Mouse (Mus musculus): ENCODE data around the gene Il1b. TPM values are rescaled to one million over a fixed set of nuclear protein-coding genes. Genes with fewer than 3 reads are reported as not detected.

The Il1b gene
- polyA plus RNA-seq, 1 experiment from 2014 or later = 0.36 TPM

DNA sequence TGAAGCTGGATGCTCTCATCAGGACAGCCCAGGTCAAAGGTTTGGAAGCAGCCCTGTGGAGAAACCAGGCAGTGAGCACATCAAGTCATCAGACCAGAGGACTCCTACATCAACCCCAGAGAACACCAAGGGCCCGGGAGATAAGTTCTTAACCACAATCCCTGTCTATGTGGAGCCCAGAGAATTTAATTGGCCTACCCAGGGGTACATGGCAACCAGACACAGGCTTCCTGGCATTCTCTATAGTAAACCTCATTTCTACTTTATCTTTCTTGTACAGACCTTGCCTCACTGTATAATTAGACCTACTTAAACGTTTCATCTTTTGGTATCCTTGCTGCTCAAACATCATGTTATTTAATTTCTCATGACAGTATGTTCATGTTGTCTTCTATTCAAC lies 2.8 kb downstream of the Il1b start:
- Histone ChIP-seq H3K9ac (no peak overlapping the region), H3K4me1 (no peaks in the 10 kb centered on the region), H3K36me3 (no peaks in the 10 kb centered on the region), H3K4me2 (replicated peaks) (no peak overlapping the region), H3K9me3 (replicated peaks) (no peaks in the 10 kb centered on the region), H3K27me3 (no peaks in the 10 kb centered on the region), H3K4me3 (replicated peaks) (no peak overlapping the region), H3K27ac (replicated peaks) (no peak overlapping the region)
- WGBS = 70% methylated on average over 2 of the region's 2 CpGs
- no peak for ATAC-seq (ENCODE audit: insufficient number of reproducible peaks, low FRiP score, low TSS enrichment, low read depth)

DNA sequence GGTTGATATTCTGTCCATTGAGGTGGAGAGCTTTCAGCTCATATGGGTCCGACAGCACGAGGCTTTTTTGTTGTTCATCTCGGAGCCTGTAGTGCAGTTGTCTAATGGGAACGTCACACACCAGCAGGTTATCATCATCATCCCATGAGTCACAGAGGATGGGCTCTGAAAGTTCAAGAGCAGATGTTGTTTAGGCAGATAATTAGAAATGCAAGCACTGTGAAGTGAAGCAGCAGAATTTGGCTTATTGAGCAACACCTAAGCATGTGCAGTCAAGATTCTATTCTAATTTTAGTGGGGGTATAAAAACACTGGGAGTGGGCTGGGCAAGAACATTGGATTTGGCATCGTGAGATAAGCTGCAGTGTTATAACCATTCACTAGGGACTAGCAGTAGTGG lies 3.7 kb downstream of the Il1b start:
- no peak overlapping the region for H3K4me2 ChIP-seq (replicated peaks)
- H3K27me3 ChIP-seq = no peaks in the 10 kb centered on the region
- H3K4me1 ChIP-seq = no peaks in the 10 kb centered on the region
- no peak overlapping the region for H3K9ac ChIP-seq
- no peaks in the 10 kb centered on the region for H3K9me3 ChIP-seq (replicated peaks)
- H3K4me3 ChIP-seq (replicated peaks) = no peak overlapping the region
- 81% methylated on average over 5 of the region's 5 CpGs for WGBS
- no peaks in the 10 kb centered on the region for H3K36me3 ChIP-seq
- no peak for ATAC-seq (ENCODE audit: insufficient number of reproducible peaks, low FRiP score, low TSS enrichment, low read depth)
- no peak overlapping the region for H3K27ac ChIP-seq (replicated peaks)

DNA sequence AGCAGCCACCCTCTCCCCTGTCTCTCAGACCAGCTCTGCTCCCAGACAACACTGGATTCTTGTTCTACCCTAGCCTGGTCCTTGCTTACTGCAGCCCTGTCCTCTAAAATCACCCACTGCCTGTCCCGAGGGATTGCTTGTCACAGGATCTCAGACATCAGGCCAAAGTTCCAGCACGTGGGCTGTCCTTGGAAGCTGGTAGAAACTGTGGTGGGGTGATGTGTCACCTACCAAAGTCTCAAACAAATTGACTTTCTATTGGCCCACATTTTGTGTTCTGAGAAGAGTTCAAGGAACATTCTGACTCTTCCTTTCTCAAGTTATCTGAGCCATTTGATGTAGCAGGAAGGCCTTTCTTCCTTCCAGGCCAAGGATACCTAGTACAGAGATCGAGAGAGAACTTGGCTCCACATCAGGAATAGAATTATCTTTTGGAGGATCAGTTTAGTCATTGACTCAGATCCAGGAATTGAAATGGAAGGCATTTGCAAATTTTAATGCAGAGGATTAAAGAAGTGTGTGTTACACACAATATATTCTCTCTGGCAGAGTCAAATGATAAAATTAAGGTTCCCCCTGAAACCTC lies 9.9 kb downstream of the Il1b start:
- Histone ChIP-seq H3K36me3 (no peaks in the 10 kb centered on the region), H3K4me1 (no peaks in the 10 kb centered on the region), H3K4me2 (replicated peaks) (no peak overlapping the region), H3K9me3 (replicated peaks) (no peaks in the 10 kb centered on the region), H3K27me3 (no peaks in the 10 kb centered on the region), H3K4me3 (replicated peaks) (no peak overlapping the region), H3K9ac (no peak overlapping the region), H3K27ac (replicated peaks) (no peak overlapping the region)
- 79% methylated on average over 3 of the region's 3 CpGs for WGBS
- no peak for ATAC-seq (ENCODE audit: insufficient number of reproducible peaks, low FRiP score, low TSS enrichment, low read depth)

DNA sequence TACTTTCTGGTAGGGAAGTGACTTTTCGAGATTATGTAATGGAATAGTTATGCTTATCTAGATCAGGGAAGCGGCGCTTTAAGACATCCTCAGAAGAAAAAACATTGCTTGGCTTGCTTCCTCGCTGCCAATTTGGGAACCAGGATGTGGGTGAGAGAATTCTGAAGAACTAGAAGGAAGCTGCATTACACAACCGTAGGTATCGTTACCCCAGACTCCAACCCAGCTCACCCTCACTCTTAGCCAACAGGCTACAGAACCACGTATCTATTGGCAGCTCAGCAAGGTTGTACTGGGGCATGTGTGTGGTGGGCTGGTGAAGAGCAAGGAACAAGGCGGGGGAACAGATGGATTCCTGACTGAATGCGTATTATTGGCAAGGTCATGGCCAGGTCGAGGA lies 10.7 kb downstream of the Il1b start:
- H3K4me2 ChIP-seq (replicated peaks) = no peak overlapping the region
- no peak for ATAC-seq (ENCODE audit: insufficient number of reproducible peaks, low FRiP score, low TSS enrichment, low read depth)
- no peaks in the 10 kb centered on the region for H3K27me3 ChIP-seq
- H3K9ac ChIP-seq = no peak overlapping the region
- no peaks in the 10 kb centered on the region for H3K4me1 ChIP-seq
- H3K4me3 ChIP-seq (replicated peaks) = no peak overlapping the region
- 81% methylated on average over 10 of the region's 10 CpGs for WGBS
- no peaks in the 10 kb centered on the region for H3K9me3 ChIP-seq (replicated peaks)
- H3K36me3 ChIP-seq = no peaks in the 10 kb centered on the region
- H3K27ac ChIP-seq (replicated peaks) = no peak overlapping the region

DNA sequence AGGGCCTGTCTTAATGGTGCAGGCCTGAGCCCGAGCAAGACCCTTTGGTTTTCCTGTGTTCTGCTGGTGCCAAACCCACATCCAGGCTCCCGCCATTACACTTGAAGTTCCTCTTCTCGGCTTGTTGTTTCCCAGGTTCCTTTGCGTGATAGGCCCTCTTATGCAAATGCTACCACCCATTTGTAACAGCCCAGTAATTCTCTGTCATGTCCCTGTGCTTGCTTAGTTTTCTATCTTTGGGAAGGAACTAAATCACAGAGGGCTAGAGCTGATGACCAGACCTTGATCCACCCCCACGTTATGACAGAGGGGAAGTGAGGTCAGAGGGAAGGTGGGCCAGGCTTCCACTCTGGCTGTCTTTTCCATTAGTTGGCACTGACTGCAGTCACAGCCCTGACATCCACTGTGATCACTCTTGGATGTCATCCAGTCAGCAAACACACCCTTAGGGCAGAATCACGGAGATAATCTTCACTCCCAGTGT lies 32.8 kb downstream of the Il1b start:
- Histone ChIP-seq H3K27me3 (no peaks in the 10 kb centered on the region), H3K4me2 (replicated peaks) (no peak overlapping the region), H3K27ac (replicated peaks) (no peak overlapping the region), H3K4me1 (0 out of 2 replicates have a peak, but pooled peaks cover 4% of the 10 kb centered on the region), H3K9me3 (replicated peaks) (no peaks in the 10 kb centered on the region), H3K36me3 (no peaks in the 10 kb centered on the region), H3K9ac (no peak overlapping the region), H3K4me3 (replicated peaks) (no peak overlapping the region)
- 61% methylated on average over 6 of the region's 6 CpGs for WGBS
- ATAC-seq (ENCODE audit: insufficient number of reproducible peaks, low FRiP score, low TSS enrichment, low read depth) = no peak

DNA sequence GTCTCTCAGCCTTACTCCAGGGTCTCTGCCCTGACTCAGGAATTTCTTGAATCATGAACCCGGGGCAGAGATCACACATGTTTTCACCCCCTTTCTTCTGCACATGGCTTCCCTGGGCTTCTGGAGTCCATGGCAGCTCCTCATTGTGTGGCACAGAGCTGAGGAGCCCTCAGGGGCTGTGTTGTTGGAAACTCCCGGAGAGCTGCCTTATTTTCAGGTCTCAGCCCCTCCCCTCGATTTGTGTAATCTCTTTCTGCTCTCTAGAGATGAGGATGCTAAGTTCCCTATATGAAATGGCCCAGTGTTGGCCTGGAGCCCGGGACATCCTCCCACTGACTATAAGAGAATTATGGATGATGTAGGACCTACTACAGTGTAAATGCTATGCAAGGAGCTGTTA lies 37.5 kb downstream of the Il1b start:
- Histone ChIP-seq H3K4me2 (replicated peaks) (no peak overlapping the region), H3K9me3 (replicated peaks) (no peaks in the 10 kb centered on the region), H3K9ac (no peak overlapping the region), H3K27ac (replicated peaks) (no peak overlapping the region), H3K36me3 (no peaks in the 10 kb centered on the region), H3K4me1 (0 out of 2 replicates have a peak, but pooled peaks cover 4% of the 10 kb centered on the region), H3K4me3 (replicated peaks) (no peak overlapping the region), H3K27me3 (no peaks in the 10 kb centered on the region)
- 37% methylated on average over 4 of the region's 4 CpGs for WGBS
- ATAC-seq (ENCODE audit: insufficient number of reproducible peaks, low FRiP score, low TSS enrichment, low read depth) = no peak

DNA sequence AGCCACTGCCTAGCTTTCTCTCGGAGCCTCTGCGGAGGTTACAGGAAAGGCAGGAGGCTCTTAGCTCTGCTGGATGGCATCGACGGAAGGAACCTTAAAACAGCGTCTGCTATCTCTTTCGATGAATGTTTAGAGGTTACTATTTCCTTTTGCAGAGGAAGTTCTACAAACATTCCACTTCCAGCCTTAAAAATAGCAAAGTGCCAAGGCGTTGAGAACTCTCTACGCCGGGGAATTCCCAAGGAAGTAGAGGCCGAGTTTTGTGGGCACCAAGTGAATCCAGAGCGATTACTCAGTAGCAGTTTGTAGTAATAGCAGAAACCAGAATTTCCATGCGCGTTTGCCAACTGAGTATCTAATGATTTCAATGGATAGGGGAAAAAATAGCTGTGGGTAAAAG lies 40.4 kb downstream of the Il1b start:
- H3K36me3 ChIP-seq = no peaks in the 10 kb centered on the region
- no peak overlapping the region for H3K4me3 ChIP-seq (replicated peaks)
- 79% methylated on average over 13 of the region's 13 CpGs for WGBS
- no peaks in the 10 kb centered on the region for H3K27me3 ChIP-seq
- no peak overlapping the region for H3K4me2 ChIP-seq (replicated peaks)
- H3K9ac ChIP-seq = no peak overlapping the region
- no peaks in the 10 kb centered on the region for H3K9me3 ChIP-seq (replicated peaks)
- no peak overlapping the region for H3K27ac ChIP-seq (replicated peaks)
- no peak for ATAC-seq (ENCODE audit: insufficient number of reproducible peaks, low FRiP score, low TSS enrichment, low read depth)
- 0 out of 2 replicates have a peak, but pooled peaks cover 4% of the 10 kb centered on the region for H3K4me1 ChIP-seq

DNA sequence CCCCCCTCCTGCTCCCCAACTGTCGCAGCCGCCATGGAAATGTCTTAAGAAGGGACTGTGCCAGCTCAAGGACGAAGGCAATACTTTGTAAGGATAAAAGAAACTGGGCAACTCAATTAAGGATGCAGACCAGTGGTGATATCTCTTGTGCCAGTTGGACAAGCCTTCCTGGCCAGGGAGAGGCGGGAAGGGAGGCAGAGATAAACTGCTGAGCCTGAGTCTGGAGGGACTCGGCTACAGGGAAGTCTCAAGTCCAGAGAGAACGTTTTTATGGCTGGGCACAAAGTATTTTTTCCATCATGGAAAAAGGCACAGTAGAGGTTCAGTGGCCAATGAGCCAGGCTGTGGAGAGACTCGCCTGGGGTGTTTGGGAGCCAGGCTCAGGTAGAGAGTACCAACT lies 40.9 kb downstream of the Il1b start:
- Histone ChIP-seq H3K9me3 (replicated peaks) (no peaks in the 10 kb centered on the region), H3K4me1 (0 out of 2 replicates have a peak, but pooled peaks cover 4% of the 10 kb centered on the region), H3K36me3 (no peaks in the 10 kb centered on the region), H3K9ac (no peak overlapping the region), H3K27ac (replicated peaks) (no peak overlapping the region), H3K4me2 (replicated peaks) (no peak overlapping the region), H3K4me3 (replicated peaks) (no peak overlapping the region), H3K27me3 (no peaks in the 10 kb centered on the region)
- WGBS = 69% methylated on average over 7 of the region's 7 CpGs
- no peak for ATAC-seq (ENCODE audit: insufficient number of reproducible peaks, low FRiP score, low TSS enrichment, low read depth)

DNA sequence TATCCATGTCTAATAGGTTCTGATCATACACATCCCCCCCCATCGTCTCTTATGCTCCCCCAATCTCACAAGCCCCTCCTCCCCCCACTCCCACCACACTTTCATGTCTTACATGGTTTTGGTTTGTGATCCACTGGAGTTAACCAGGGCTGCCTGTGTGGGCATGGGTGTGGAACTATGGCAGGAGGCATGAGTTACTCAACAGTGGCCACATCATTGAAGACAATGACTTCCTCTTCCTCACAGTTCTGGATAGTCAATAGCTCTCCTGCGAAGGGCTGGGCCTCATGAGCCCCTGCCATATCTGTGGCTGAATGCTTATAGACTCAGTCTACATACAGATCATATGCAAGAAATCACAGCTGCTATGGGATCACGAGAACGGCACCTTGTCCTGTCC lies 42.7 kb downstream of the Il1b start:
- Histone ChIP-seq H3K4me1 (no peaks in the 10 kb centered on the region), H3K4me2 (replicated peaks) (no peak overlapping the region), H3K9me3 (replicated peaks) (no peaks in the 10 kb centered on the region), H3K9ac (no peak overlapping the region), H3K27ac (replicated peaks) (no peak overlapping the region), H3K36me3 (no peaks in the 10 kb centered on the region), H3K4me3 (replicated peaks) (no peak overlapping the region), H3K27me3 (no peaks in the 10 kb centered on the region)
- ATAC-seq (ENCODE audit: insufficient number of reproducible peaks, low FRiP score, low TSS enrichment, low read depth) = no peak
- WGBS = 75% methylated on average over 4 of the region's 4 CpGs

DNA sequence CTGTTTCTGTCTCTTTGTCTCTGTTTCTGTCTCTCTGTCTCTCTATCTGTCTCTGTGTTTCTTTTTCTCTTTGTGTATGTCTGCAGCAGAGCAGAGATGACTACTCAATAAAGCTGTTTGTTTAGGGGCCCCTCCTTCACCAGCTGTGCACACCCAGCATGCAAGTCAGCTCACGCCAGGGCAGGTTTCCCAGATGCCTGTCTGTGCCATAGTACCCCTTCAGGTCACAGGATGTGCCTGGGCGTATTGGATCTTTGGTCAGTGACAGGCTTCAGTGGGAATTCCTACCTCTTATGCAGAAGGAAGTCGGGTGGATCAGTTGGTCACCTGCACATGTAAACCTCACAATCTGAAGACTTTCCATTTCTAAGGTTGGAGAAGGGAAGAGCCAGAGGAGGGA lies 46.7 kb downstream of the Il1b start:
- no peaks in the 10 kb centered on the region for H3K4me1 ChIP-seq
- WGBS = 57% methylated on average over 3 of the region's 3 CpGs
- no peak overlapping the region for H3K27ac ChIP-seq (replicated peaks)
- H3K9ac ChIP-seq = no peak overlapping the region
- no peak overlapping the region for H3K4me3 ChIP-seq (replicated peaks)
- no peaks in the 10 kb centered on the region for H3K9me3 ChIP-seq (replicated peaks)
- ATAC-seq (ENCODE audit: insufficient number of reproducible peaks, low FRiP score, low TSS enrichment, low read depth) = no peak
- H3K27me3 ChIP-seq = no peaks in the 10 kb centered on the region
- H3K36me3 ChIP-seq = no peaks in the 10 kb centered on the region
- H3K4me2 ChIP-seq (replicated peaks) = no peak overlapping the region

DNA sequence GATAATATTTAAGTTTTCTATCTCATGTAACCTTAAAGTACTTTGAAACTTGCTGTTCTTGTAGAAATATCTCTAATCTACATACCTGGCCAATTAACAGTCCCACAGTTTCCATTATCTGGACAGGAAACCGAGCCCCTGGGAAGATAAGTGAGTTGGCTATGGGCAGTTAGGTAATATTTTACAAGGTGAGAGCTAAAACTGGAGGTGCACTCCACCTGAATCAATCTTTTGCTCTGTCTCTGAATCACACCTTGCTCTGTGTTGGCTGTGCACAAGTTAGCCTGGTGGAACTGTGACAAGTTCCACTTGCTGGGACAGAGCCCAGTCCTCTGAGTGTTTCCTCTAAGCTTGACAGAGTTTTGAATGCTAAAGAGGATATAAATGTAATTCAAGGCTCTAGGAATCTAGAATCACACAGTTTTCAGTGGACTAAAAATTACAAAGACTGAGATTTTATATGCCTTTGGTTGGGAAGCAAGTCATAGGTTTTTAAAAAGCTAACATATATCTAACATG lies 48.8 kb downstream of the Il1b start:
- H3K4me2 ChIP-seq (replicated peaks) = no peak overlapping the region
- no peaks in the 10 kb centered on the region for H3K9me3 ChIP-seq (replicated peaks)
- no peaks in the 10 kb centered on the region for H3K4me1 ChIP-seq
- H3K27me3 ChIP-seq = no peaks in the 10 kb centered on the region
- H3K4me3 ChIP-seq (replicated peaks) = no peak overlapping the region
- no peak for ATAC-seq (ENCODE audit: insufficient number of reproducible peaks, low FRiP score, low TSS enrichment, low read depth)
- H3K36me3 ChIP-seq = no peaks in the 10 kb centered on the region
- WGBS = 53% methylated on average over 1 of the region's 1 CpGs
- no peak overlapping the region for H3K27ac ChIP-seq (replicated peaks)
- no peak overlapping the region for H3K9ac ChIP-seq

DNA sequence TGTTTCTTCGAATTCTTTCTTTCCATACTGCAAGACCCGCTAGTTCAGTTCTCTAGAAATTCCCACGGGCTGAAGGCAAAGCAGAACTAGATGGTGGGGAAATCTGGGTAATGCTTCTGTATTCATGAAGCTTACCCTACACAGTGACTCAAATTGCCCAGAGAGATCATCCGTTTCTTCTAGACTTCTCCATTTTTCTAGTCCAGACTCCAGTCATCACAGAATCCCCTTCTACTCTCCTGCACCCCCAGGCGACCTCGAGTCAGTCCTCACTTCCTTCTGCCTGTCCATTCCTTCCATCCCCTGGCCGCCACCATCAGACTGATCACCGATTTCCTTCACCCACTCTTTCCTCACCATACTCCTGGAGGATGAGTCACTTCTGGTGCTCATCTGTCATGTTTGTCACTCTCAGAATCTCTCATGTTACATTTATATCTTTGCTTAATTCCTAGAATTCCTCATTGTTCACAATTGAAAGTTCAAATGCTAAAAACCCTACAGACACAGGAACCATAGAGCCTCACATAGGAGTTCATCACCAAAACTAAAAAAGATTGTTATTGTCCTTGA lies 50.8 kb downstream of the Il1b start:
- Histone ChIP-seq H3K36me3 (no peaks in the 10 kb centered on the region), H3K4me2 (replicated peaks) (no peak overlapping the region), H3K4me3 (replicated peaks) (no peak overlapping the region), H3K27me3 (no peaks in the 10 kb centered on the region), H3K27ac (replicated peaks) (no peak overlapping the region), H3K9ac (no peak overlapping the region), H3K9me3 (replicated peaks) (no peaks in the 10 kb centered on the region), H3K4me1 (no peaks in the 10 kb centered on the region)
- WGBS = 73% methylated on average over 8 of the region's 8 CpGs
- ATAC-seq (ENCODE audit: insufficient number of reproducible peaks, low FRiP score, low TSS enrichment, low read depth) = no peak
